Mouse (Mus musculus) lung, postnatal 0 days (tissue): ENCODE data around the gene Dnhd1. TPM values are rescaled to one million over a fixed set of nuclear protein-coding genes. Genes with fewer than 3 reads are reported as not detected.

Experiments used
- ATAC-seq: fragments of 200-750 bp; cut with Nextera tagmentation; 2 replicates; pipeline ENCODE4 v1.8.0; 2017; ENCODE audit warnings: moderate library complexity
- DNase-seq: peaks from one replicate; pipeline ENCODE4 v3.0.0-alpha.2; 2016; ENCODE audit warnings: low spot score
- H3K27ac ChIP-seq: fragments of 300-500 bp; sonication (generic); 2 replicates; pipeline ENCODE4 v1.5.1; 2014; ENCODE audit warnings: antibody characterized with exemption, mild to moderate bottlenecking, low read length, mixed read lengths
- H3K27me3 ChIP-seq: fragments of 300-500 bp; sonication (generic); replicated peaks from 2 replicates; pipeline ENCODE4 v1.6.1; 2014; ENCODE audit warnings: low read length, mixed read lengths; ENCODE audit not compliant: insufficient read depth
- H3K36me3 ChIP-seq: fragments of 300-500 bp; sonication (generic); 2 replicates; pipeline ENCODE4 v1.6.1; 2014; ENCODE audit warnings: low read length, mixed read lengths; ENCODE audit not compliant: insufficient read depth
- H3K4me1 ChIP-seq: fragments of 300-500 bp; sonication (generic); 2 replicates; pipeline ENCODE4 v1.6.1; 2014; ENCODE audit warnings: antibody characterized with exemption, low read depth, low read length, mixed read lengths; ENCODE audit not compliant: insufficient read depth
- H3K4me2 ChIP-seq: fragments of 300-500 bp; sonication (generic); replicated peaks from 2 replicates; pipeline ENCODE4 v1.6.1; 2014; ENCODE audit warnings: low read depth, mild to moderate bottlenecking, low read length, moderate library complexity, mixed read lengths
- H3K4me3 ChIP-seq: fragments of 300-500 bp; sonication (generic); 2 replicates; pipeline ENCODE4 v1.5.1; 2014; ENCODE audit warnings: low read depth, low read length
- H3K9ac ChIP-seq: fragments of 300-500 bp; sonication (generic); replicated peaks from 2 replicates; pipeline ENCODE4 v1.6.1; 2014; ENCODE audit warnings: low read depth, mild to moderate bottlenecking
- H3K9me3 ChIP-seq: fragments of 300-500 bp; sonication (generic); 2 replicates; pipeline ENCODE4 v1.6.1; 2016; ENCODE audit warnings: low read length, mixed read lengths
- CTCF ChIP-seq: IDR thresholded peaks from 2 replicates; pipeline ENCODE4 v1.5.1; 2016; ENCODE audit warnings: antibody characterized with exemption, mild to moderate bottlenecking
- EP300 ChIP-seq: IDR thresholded peaks from 2 replicates; pipeline ENCODE4 v1.6.1; 2016; ENCODE audit warnings: antibody characterized with exemption, mild to moderate bottlenecking, control low read depth
- WGBS: fragments of 180-500 bp; shearing (Covaris S2); extraction: QIAGEN DNeasy Blood & Tissue Kit; methylation state at CpG from one replicate; pipeline ENCODE4 v1.1.7; 2014; 5-methylcytosine and 5-hydroxymethylcytosine counted together
- polyA plus RNA-seq: library from polyadenylated mRNA; unstranded; fragments of >200 nt; fragmentation: Nextera tagmentation; extraction: Ambion mirVana; gene quantifications from 2 replicates; pipeline ENCODE4 v1.2.1, GENCODE M21; 2015

Dnhd1 gene
- polyA plus RNA-seq, 1 experiment from 2014 or later, result 0.79 TPM

DNA sequence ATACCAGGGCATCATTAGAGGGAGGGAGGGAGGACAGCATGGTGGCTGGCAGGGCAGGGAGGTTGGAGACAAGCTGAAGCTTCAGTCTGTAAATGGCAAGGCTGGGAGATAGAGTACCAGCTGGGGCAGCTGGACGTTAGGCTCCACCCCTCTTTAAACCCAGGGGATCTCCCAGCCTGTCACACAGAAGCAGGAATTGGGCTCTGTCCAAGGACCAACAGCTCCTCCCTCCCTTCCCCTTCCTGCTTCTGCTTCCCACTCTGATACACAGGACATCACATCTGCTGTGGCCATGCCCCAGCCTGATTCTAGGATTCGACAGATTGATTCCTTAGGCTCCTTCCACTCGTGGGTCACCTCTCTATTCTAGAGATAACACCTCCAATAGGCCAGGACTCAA, 22.0 kb upstream of the Dnhd1 start:
- no peak for TF ChIP-seq CTCF
- TF ChIP-seq EP300, result no peak
- Histone ChIP-seq H3K27me3 (no peaks in the 10 kb centered on the region), H3K36me3 (no peaks in the 10 kb centered on the region), H3K4me2 (no peak overlapping the region), H3K4me3 (no peak overlapping the region), H3K27ac (peak overlapping the region; percentile 71), H3K9ac (no peak overlapping the region), H3K4me1 (peaks cover 19% of the 10 kb centered on the region), H3K9me3 (no peaks in the 10 kb centered on the region)
- WGBS, result 11% methylated on average over 3 of the region's 3 CpGs
- peak; percentile 56 for ATAC-seq
- DNase-seq, result peak; percentile 92

DNA sequence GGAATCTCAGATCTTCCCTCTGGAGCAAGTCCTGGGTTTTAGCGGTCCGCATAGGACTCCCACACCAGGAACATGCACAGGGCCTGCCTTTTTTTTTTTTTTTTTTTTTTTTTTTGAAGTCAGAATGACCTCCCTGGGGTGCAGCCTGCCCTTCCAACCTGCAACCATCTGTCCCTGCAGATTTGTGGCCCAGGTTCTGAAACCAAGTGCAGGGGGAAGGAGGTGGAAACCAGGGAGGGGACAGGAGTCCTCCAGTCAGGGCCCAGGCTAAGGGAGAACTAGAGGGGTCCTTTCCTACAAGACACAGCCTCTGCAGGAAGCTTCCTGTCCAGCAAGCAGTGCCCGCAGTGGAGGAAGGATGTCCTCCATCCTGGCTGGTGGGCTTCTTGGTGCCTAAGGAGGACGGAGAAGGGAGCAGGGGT, 18.1 kb upstream of the Dnhd1 start:
- Histone ChIP-seq H3K9me3 (no peaks in the 10 kb centered on the region), H3K27ac (peak overlapping the region; percentile 89; the same call in 1 of the 2 replicates), H3K9ac (peak overlapping the region; percentile 70), H3K4me1 (peaks cover 21% of the 10 kb centered on the region; the same call in 1 of the 2 replicates), H3K27me3 (no peaks in the 10 kb centered on the region), H3K4me2 (peak overlapping the region; percentile 79), H3K4me3 (peak overlapping the region; percentile 92), H3K36me3 (0 out of 2 replicates have a peak, but pooled peaks cover 7% of the 10 kb centered on the region)
- no peak for DNase-seq
- ATAC-seq, result no peak
- WGBS, result 14% methylated on average over 4 of the region's 4 CpGs
- TF ChIP-seq EP300 (no peak), CTCF (no peak)

DNA sequence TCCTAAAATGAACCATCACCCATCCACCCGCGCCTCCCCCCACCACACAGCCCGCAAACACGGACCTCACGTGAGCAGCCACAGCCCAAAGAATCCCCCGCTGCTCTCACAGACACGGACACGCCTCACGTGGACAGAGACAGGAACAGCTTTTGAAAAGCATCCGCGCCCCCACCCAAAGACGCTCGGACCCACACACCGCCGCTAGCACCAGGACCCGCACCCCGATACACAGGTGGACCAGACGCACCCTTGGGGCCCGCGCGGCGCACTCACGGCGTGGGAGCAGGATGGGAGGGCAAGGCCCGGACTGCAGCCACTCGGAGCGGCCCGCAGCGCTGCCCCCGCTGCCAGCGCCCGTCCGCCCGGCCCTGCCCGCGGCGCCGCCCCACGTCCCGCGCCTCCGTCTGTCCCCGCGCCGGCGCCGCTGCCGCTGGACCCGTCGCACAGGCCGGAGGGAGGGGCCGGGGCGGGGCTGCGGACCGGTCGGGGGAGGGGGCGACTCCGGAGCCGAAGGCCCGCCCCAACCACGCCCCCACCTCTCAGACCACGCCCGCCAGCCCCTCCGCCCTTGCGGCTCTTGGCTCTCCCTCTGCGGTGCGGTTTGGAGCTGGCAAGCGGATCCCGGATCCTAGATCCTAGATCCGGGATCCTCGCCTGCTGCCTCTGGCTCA, 17.4 kb upstream of the Dnhd1 start, which contains the start of gene Trim3:
TSS of gene Trim3 (minus strand) at position 445 of the 674 bp plus-strand sequence.
- H3K9ac ChIP-seq, result peak within 1 kb of the TSS; percentile 70
- peaks cover 21% of the 10 kb centered on the region; the same call in 1 of the 2 replicates for H3K4me1 ChIP-seq
- H3K4me2 ChIP-seq, result peak within 1 kb of the TSS; percentile 79
- peak within 1 kb of the TSS; percentile 89 for H3K27ac ChIP-seq
- no peaks in the 10 kb centered on the region for H3K9me3 ChIP-seq
- 0 out of 2 replicates have a peak, but pooled peaks cover 7% of the 10 kb centered on the region for H3K36me3 ChIP-seq
- ATAC-seq (peak; percentile 94), DNase-seq (peak; percentile 93)
- TF ChIP-seq EP300, result no peak
- TF ChIP-seq CTCF, result no peak; the same call in 1 of the 2 replicates
- WGBS, result 3% methylated on average over 47 of the region's 71 CpGs
- H3K4me3 ChIP-seq, result peak within 1 kb of the TSS; percentile 92
- no peaks in the 10 kb centered on the region for H3K27me3 ChIP-seq

DNA sequence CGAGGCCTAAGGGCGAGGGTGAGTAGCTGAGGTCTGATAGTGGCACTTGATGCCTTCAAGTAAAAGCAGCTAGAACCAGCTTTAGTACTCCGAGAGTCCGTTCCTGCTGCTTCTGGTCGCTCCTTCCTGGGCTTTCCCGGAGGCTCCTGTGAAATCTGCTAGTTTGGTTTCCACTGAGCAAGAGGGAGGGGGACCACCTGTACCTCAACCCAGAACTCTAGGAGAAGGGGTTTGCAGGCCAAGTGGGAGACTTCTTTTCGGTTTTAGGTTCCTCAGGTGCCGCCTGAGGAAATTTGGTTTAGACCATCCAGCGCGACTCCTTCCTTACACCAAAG, 16.9 kb upstream of the Dnhd1 start:
- Histone ChIP-seq H3K27ac (peak overlapping the region; percentile 89), H3K36me3 (0 out of 2 replicates have a peak, but pooled peaks cover 7% of the 10 kb centered on the region), H3K27me3 (no peaks in the 10 kb centered on the region), H3K9me3 (no peaks in the 10 kb centered on the region), H3K4me1 (peaks cover 21% of the 10 kb centered on the region; the same call in 1 of the 2 replicates), H3K9ac (peak overlapping the region; percentile 70), H3K4me3 (peak overlapping the region; percentile 92), H3K4me2 (peak overlapping the region; percentile 79)
- DNase-seq, result no peak
- 5% methylated on average over 10 of the region's 10 CpGs for WGBS
- TF ChIP-seq EP300 (no peak), CTCF (no peak)
- no peak for ATAC-seq

DNA sequence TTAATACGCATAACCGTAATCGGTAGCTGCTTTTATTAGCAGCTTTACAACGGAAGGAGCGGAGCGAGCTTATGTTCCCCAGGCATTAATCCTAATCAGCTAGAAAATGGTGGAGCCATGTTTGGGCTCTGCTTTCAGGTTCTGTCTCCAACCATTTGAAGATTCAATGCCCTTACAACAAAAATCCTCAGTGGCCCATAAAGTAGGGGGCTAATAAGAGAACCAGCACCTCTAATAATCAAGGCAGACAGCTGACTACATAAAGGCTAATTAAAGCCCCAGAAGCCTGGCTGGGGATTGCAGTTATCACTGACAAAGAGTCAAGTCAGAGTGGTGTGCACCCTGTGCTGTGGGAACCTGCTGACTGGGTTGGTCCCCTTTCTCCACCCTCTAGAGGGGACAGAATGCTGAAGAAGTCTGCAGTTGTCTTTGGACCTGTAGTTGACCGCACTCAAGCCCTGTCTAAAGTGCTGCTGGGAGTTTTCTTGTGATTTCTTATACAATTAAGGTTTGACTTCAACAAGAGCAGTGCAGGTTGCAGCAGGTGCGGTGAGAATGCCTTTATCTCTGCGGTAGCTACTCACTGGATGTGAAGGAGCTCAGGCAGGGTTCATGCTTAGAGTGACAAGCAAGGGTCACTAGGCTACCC, 16.2 kb upstream of the Dnhd1 start:
- Histone ChIP-seq H3K9ac (no peak overlapping the region), H3K27me3 (no peaks in the 10 kb centered on the region), H3K4me1 (peaks cover 17% of the 10 kb centered on the region; the same call in 1 of the 2 replicates), H3K4me2 (peak overlapping the region; percentile 79; the same call in 1 of the 2 replicates), H3K27ac (no peak overlapping the region; the same call in 1 of the 2 replicates), H3K4me3 (no peak overlapping the region), H3K36me3 (0 out of 2 replicates have a peak, but pooled peaks cover 7% of the 10 kb centered on the region), H3K9me3 (no peaks in the 10 kb centered on the region)
- WGBS, result 53% methylated on average over 9 of the region's 9 CpGs
- ATAC-seq (no peak), DNase-seq (no peak)
- TF ChIP-seq CTCF (no peak), EP300 (no peak)

DNA sequence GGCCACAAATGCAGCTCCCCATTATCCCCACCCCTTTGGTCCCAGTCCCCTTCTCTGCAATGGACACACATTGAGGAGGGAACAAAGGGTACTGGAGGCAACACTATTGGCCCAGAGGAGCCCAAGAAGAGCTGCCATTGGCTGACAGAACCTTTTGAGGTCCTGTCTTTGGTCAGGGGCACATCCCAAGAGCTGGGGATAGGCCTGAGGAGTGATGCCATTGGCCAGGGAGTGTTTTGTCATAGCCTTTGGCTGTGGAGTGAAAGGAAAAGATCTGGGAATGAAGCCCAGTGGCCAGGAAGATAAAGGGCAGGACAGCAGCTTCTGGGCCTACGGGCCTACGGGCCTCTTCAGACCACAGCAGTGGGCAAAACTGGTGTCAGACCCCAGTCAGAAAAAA, 14.9 kb upstream of the Dnhd1 start:
- no peaks in the 10 kb centered on the region for H3K9me3 ChIP-seq
- 89% methylated on average over 2 of the region's 2 CpGs for WGBS
- ATAC-seq (no peak), DNase-seq (no peak)
- no peak overlapping the region for H3K4me3 ChIP-seq
- no peak overlapping the region for H3K27ac ChIP-seq
- H3K27me3 ChIP-seq, result no peaks in the 10 kb centered on the region
- peaks cover 18% of the 10 kb centered on the region; the same call in 1 of the 2 replicates for H3K4me1 ChIP-seq
- TF ChIP-seq CTCF (no peak), EP300 (no peak)
- no peak overlapping the region for H3K9ac ChIP-seq
- H3K4me2 ChIP-seq, result no peak overlapping the region
- 0 out of 2 replicates have a peak, but pooled peaks cover 7% of the 10 kb centered on the region for H3K36me3 ChIP-seq
